Mouse (Mus musculus) liver, embryonic 14.5 days (tissue): ENCODE results near the gene Ifna1. TPM values are rescaled to one million over a fixed set of nuclear protein-coding genes. Genes with fewer than 3 reads are reported as not detected.

ENCODE experiments used
- ATAC-seq: fragments of 200-750 bp; cut with Nextera tagmentation; 2 replicates; pipeline ENCODE4 v1.8.0; 2017; ENCODE audit warnings: moderate number of reproducible peaks, mild to moderate bottlenecking, moderate library complexity; ENCODE audit not compliant: insufficient read depth
- DNase-seq, 3 experiments: peaks; one replicate each; pipeline ENCODE4 v3.0.0-alpha.2; 2012 to 2013; ENCODE audit warnings: low read depth in 3 of 3, low spot score in 3 of 3
- H3K27ac ChIP-seq: fragments of 300-500 bp; sonication (generic); 2 replicates; pipeline ENCODE4 v1.5.1; 2014; ENCODE audit warnings: moderate library complexity, mild to moderate bottlenecking, control low read depth, inconsistent platforms
- H3K27me3 ChIP-seq: fragments of 300-500 bp; sonication (generic); 2 replicates; pipeline ENCODE4 v1.6.1; 2014; ENCODE audit warnings: mild to moderate bottlenecking, low read length, moderate library complexity; ENCODE audit not compliant: control insufficient read depth, insufficient read depth
- H3K36me3 ChIP-seq: fragments of 300-500 bp; sonication (generic); replicated peaks from 2 replicates; pipeline ENCODE4 v1.6.1; 2014; ENCODE audit warnings: low read depth; ENCODE audit not compliant: control insufficient read depth, insufficient read depth
- H3K4me1 ChIP-seq, 2 experiments: fragments of 200-500 bp in 1 of 2; fragments of 300-500 bp in 1 of 2; sonication (generic) in 1 of 2; replicated peaks; 2 replicates each; pipeline ENCODE4 v1.6.1; 2012 to 2014; ENCODE audit warnings: antibody characterized with exemption in 1 of 2, inconsistent platforms in 1 of 2, low read length in 1 of 2; ENCODE audit not compliant: control insufficient read depth in 2 of 2, insufficient read depth in 2 of 2
- H3K4me2 ChIP-seq: fragments of 300-500 bp; sonication (generic); 2 replicates; pipeline ENCODE4 v1.6.1; 2014; ENCODE audit warnings: low read depth, mild to moderate bottlenecking, control low read depth, moderate library complexity
- H3K4me3 ChIP-seq, 2 experiments: fragments of 200-500 bp in 1 of 2; fragments of 300-500 bp in 1 of 2; sonication (generic) in 1 of 2; 2 replicates each; pipeline ENCODE4 v1.5.1; 2012 to 2014; ENCODE audit warnings: low read depth in 2 of 2, low read length in 2 of 2, mild to moderate bottlenecking in 2 of 2, control low read depth in 1 of 2, inconsistent platforms in 1 of 2, moderate library complexity in 1 of 2; ENCODE audit not compliant: insufficient read depth in 1 of 2
- H3K9ac ChIP-seq: fragments of 300-500 bp; sonication (generic); replicated peaks from 2 replicates; pipeline ENCODE4 v1.6.1; 2014; ENCODE audit warnings: mild to moderate bottlenecking, control low read depth, moderate library complexity
- H3K9me3 ChIP-seq: fragments of 300-500 bp; sonication (generic); 2 replicates; pipeline ENCODE4 v1.6.1; 2016; ENCODE audit warnings: low read length, mixed read lengths; ENCODE audit not compliant: control insufficient read depth
- CTCF ChIP-seq: IDR thresholded peaks from 2 replicates; pipeline ENCODE4 v1.5.1; 2016; ENCODE audit warnings: antibody characterized with exemption, low read depth, control low read depth
- EP300 ChIP-seq: IDR thresholded peaks from 2 replicates; pipeline ENCODE4 v1.6.1; 2016; ENCODE audit warnings: antibody characterized with exemption, low read depth
- WGBS: fragments of 180-500 bp; shearing (Covaris S2); extraction: QIAGEN DNeasy Blood & Tissue Kit; methylation state at CpG from one replicate; pipeline ENCODE4 v1.1.7; 2014; ENCODE audit not compliant: insufficient replicate concordance; 5-methylcytosine and 5-hydroxymethylcytosine counted together
- polyA plus RNA-seq, 2 experiments: library from polyadenylated mRNA; depleted of rRNA in 1 of 2; stranded (reverse) in 1 of 2; unstranded in 1 of 2; fragments of >200 nt; fragmentation: Nextera tagmentation in 1 of 2; extraction: Ambion mirVana in 1 of 2; gene quantifications; 2 replicates each; pipeline versions ENCODE4 v1.2.1 to v1.2.3; 2012 to 2014

The Ifna1 gene
- polyA plus RNA-seq, 2 experiments: not detected

- no peak for ATAC-seq
- H3K27me3 ChIP-seq: no peaks in the 10 kb centered on the region
- H3K36me3 ChIP-seq: no peaks in the 10 kb centered on the region
- no peak overlapping the region for H3K27ac ChIP-seq
- no peak overlapping the region for H3K9ac ChIP-seq
- DNase-seq: no peak
- no peaks in the 10 kb centered on the region for H3K9me3 ChIP-seq
- no peak overlapping the region for H3K4me3 ChIP-seq
- no peaks in the 10 kb centered on the region for H3K4me1 ChIP-seq
- 43% methylated on average over 3 of the region's 3 CpGs for WGBS
- H3K4me2 ChIP-seq: no peak overlapping the region
- no peak for TF ChIP-seq CTCF
- TF ChIP-seq EP300: no peak
Measured at GRCm38 (mm10) chr4:88840058-88840457, 9.8 kb upstream of the Ifna1 start.

GRCm38 (mm10) chr4:88841438-88841911 is 8.4 kb upstream of the Ifna1 start, which contains the start of gene Ifna4:
Ifna4 (plus strand) TSS chr4:88841861.
- Histone ChIP-seq H3K4me1 (no peaks in the 10 kb centered on the region), H3K27me3 (no peaks in the 10 kb centered on the region), H3K27ac (no peak within 1 kb of the TSS), H3K9me3 (no peaks in the 10 kb centered on the region), H3K4me2 (no peak within 1 kb of the TSS), H3K36me3 (no peaks in the 10 kb centered on the region), H3K4me3 (no peak within 1 kb of the TSS), H3K9ac (no peak within 1 kb of the TSS)
- ATAC-seq (no peak), DNase-seq (no peak)
- 35% methylated on average over 2 of the region's 2 CpGs for WGBS
- TF ChIP-seq EP300: no peak
- no peak for TF ChIP-seq CTCF

DNA sequence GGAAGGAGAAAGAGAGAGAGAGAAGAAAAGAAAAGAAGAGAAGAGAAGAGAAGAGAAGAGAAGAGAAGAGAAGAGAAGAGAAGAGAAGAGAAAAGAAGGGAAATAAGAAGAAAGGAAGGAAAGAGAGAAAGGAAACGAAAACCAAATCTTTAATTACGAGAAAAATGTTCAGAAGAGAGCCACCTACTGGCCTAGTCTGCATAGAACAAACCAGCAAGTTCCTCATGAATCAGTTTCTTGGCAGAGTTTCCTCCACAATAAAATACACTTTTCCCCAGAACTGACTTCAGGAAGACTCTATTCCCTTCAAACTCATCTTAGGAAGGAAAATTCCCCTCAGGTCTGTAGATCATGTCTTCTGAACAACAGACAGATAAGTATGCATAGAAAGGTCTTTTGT is 4.6 kb upstream of the Ifna1 start:
- 27% methylated on average over 2 of the region's 2 CpGs for WGBS
- Histone ChIP-seq H3K27ac (no peak overlapping the region), H3K4me3 (no peak overlapping the region), H3K36me3 (no peaks in the 10 kb centered on the region), H3K4me1 (no peaks in the 10 kb centered on the region), H3K4me2 (no peak overlapping the region), H3K9ac (no peak overlapping the region), H3K9me3 (no peaks in the 10 kb centered on the region), H3K27me3 (no peaks in the 10 kb centered on the region)
- ATAC-seq: no peak
- no peak for DNase-seq
- TF ChIP-seq EP300: no peak
- no peak; the same call in 1 of the 2 replicates for TF ChIP-seq CTCF

DNA sequence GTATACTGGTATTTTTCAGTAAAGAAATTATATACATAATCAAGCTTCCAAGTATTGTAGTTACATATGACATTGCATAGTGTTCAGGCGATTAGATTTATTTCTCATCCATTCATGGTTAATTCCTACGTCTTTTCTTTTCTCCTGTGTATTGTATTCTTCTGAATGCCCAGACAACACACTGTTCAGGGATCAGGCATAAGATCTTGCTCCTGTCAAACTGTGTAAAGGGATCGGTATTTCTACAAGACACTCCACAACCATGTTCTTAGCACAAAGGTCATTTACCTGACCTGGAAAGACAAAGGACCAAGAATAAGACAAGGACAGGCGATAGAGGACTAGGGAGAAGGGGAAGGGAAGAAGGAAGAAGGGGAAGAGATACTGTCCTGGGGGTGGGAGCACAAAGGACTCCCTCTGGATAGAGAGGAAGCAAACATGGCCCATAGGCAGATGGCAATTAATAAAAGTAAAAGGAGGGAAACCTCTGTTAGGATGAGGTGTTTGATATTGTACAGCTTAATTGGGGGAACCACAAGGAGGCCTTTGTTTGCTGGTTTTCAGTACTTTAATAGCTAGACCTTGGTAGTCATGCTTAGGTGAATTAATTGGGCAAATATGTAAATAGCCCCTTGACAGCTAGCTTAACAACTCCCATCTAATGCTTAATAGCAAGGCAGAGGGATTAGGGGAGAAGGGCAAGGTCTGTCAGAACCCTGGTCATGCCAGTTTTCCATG is 1.3 kb downstream of the Ifna1 start:
- H3K4me2 ChIP-seq: no peak overlapping the region

GRCm38 (mm10) chr4:88859214-88859613 is 9.3 kb downstream of the Ifna1 start:
- no peak overlapping the region for H3K9ac ChIP-seq
- no peak overlapping the region for H3K4me3 ChIP-seq
- TF ChIP-seq EP300: no peak
- no peak for TF ChIP-seq CTCF
- DNase-seq (no peak), ATAC-seq (no peak)
- no peaks in the 10 kb centered on the region for H3K36me3 ChIP-seq
- H3K4me2 ChIP-seq: no peak overlapping the region
- no peaks in the 10 kb centered on the region for H3K4me1 ChIP-seq
- H3K9me3 ChIP-seq: no peaks in the 10 kb centered on the region
- H3K27me3 ChIP-seq: no peaks in the 10 kb centered on the region
- no peak overlapping the region for H3K27ac ChIP-seq

More for the DNA sequence above, 1.3 kb downstream of the Ifna1 start:
- TF ChIP-seq CTCF (no peak), EP300 (no peak)
- Histone ChIP-seq H3K4me3 (no peak overlapping the region), H3K27me3 (no peaks in the 10 kb centered on the region), H3K9ac (no peak overlapping the region), H3K9me3 (no peaks in the 10 kb centered on the region), H3K4me1 (no peaks in the 10 kb centered on the region), H3K27ac (no peak overlapping the region), H3K36me3 (no peaks in the 10 kb centered on the region)
- DNase-seq: no peak
- ATAC-seq: no peak
- 57% methylated on average over 4 of the region's 4 CpGs for WGBS
